Mouse (Mus musculus) retina, postnatal 7 days (tissue): ENCODE results near the gene Zfp277.

ENCODE experiments used
- DNase-seq: peaks from one replicate; pipeline ENCODE4 v3.0.0-alpha.2; 2012; ENCODE audit warnings: low read depth, low spot score

Gene Zfp277

DNA sequence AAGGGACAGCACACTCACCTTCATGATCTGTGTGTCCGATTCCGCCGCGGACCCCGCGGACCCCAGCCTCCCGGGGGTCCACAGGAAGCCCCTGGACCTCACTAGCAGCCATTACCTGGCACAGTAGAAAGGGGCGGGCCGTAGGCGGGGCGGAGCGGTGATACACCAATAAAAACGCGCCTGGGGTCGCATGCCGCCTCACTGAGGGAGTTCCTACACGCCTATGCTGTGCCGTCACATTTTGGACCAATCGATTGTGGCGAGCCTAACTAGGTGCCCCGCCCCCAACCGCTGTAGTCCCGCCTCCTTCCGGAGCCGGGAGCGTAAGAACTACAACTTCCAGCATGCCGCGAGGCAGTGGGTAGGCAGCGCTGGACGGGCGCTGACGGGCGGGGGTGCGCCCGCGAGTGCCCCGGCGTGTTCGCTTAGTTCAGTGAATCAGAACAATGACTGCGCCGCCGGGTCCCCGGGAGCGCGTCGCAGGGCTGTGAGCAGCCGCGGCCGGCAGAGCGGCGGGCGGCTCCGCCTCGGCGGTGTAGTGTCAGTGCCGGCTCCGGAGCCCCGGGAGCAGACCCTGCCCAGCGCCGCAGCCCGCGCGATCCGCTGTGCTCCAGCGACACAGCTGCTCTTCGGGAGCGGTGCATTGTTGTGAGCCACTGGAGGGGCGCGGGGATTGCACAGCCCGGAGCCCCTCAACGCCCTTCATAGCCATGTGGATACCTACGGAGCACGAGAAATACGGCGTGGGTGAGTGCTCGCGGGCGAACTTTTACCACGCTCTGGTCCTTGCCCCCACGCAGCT lies at the start of gene Zfp277, which contains the start of gene Dock4:
TSS of gene Zfp277 (minus strand) at position 255 of the 802 bp plus-strand sequence.
TSS of gene Dock4 (plus strand) at position 305 of the 802 bp plus-strand sequence.
- peak; percentile 99 for DNase-seq

DNA sequence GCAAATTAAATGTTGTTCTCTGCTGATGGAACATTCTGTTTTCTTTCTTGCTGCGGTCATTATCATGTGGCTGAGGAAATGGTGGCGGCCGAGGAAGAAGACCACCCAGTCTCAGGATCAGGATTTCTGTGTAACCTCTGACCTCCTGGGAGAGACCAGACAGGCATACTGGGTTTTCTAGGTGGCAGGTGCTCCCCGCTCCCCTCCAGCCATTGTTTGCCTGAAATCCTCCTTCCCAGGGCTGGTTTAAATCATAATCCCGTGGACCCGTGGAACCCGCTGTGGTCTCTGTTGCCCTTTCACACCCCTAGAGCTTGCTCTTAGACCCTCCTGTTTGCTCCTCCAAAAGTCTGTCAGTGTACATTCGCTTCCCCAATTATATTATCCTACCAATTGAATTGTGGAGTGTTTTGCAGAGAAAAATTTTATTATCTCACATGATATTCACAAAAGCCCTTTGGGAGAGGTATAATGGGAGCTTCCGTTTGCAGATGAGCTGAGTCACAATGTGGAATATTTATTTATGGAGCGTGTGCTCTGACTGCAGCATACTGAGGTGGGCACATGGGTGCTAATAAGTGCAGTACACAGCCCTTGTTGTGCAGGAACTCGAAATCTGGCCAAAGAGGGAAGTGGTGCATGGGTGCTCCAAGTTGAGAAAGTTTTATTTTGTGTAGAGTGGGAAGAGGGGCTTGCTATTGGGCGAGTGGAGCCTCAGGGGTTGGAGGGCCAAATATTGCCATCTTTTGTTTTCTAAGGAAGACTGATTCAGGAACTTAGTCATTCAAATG lies 40.5 kb upstream of the Zfp277 start:
- DNase-seq, result no peak

DNA sequence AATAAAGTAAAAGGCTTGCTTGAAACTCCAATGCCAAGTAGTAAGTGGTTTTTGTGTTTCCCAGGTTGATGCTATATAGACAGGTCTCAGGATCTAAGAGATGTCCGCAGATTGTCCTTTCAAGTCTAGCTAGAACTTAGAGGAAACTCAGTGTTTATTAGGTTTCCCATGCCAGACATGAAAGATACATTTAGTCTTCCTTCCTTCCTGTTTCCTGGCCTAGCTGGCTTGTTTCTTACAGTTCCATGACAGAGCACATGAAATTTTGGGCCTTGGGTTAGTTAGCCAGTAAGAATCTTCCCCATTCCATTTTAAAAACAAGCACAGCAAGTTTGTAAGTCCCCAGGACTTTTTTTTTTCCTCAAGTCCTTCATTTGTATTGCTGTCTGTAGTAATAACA lies 39.5 kb upstream of the Zfp277 start:
- no peak for DNase-seq

DNA sequence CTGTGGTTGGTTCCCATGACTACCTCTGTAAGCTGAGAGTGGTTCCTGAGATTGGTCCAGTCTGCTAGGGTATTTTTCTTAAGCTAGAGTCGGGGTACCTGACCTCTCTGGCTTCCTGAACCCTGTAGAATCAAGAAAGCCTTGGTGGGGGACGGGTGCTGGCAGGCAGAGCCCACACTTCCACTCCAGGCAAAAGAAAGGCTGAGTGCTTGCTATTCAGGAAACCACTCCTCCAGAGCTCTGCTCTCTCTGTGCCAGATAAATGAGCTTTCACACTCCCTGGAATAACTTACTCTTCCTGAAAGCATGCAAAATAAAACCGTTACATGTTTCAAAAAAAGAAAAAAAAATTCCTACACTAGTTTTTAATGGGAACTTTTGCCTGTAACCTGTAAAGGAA lies 38.5 kb upstream of the Zfp277 start:
- DNase-seq, result no peak

DNA sequence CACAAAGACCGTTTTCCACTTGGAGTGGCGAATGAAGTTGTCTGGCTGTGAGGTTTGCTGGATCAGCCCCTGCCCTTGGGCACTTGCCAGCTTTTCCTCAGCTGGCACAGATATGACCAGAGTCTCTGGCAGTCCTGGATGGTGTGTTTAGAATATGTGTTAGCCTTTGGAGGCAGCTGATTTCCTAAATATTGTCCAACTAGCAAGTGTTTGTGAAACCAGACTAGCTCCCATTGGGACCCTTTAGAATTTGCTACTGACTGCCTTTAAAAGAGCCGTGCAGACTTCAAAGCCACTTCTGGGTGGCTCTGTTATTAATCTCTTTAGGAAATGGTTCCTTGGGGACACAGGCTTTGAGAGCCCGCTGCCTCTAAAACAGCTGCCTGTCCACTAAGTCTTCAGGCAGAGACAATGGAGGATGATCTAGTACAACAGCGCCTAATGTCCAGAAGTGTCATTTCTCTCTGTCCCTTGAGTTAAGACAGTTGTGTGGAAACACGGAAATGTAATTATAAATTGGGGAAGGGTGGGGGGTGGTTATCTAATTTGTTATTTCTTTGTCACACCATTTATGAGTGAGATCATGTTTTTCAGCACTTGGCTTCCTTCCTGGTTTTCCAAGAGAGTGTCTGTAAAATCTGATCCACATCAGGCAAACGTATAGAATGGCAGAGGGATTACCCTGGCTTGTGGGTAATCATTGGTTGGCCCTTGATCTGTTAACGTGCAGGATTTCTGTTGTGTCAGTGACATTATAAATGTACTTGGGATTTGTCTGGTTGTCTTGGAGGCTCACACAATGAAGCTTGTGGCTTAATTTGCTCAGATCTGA lies 32.1 kb upstream of the Zfp277 start:
- DNase-seq, result no peak

DNA sequence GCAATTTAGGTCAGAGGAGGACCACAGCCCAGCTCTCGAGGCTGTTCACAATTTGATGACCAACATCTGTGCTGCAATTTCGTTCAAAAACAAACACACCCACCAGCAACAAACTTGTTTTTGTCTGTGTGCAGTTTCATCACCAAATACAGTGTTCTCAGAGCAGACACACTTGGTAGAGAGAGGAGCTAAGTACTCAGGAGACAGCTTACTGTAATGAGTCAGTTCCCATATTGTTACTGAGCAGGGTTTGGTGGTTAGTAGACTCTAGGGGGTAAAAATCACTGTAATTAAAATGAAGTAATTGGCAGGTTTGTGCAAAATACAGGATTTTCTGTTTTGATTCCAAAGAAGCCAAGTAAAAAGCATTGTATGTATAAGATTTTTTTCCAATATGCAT lies 28.0 kb upstream of the Zfp277 start:
- DNase-seq, result no peak

DNA sequence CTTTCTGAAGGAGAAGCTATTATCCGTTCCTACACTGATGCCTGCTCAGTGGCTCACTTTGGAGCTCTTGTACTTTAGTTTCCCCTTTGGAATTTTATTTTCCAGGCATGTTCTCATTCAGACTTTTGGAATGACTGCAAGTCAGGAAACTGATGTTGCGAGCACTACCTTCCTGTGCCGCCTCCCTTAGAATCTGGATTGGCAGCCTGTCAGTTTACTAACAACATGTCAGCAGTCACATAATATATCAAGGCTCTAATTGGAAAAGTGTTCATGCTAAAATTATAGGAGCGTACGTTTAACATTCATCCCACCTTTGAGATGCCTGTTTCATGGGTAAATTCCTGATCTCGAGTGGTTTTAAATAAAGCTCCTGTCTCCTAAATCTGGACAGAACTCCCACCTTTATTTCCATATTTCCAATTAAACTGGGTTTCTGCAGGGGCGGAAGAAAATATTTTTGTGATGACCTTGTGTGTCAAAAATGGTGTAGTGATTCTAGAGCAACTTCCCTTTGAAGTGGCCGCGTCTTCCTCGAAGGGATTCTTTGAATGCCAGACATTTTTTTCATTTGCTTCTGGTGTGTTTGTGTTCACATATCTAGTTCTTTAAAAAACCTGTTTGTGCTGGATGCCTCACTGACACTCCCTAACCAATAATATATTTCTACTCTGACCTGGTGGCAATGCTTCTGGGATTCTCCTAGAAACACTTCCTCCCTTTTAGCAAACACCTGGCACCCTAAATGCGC lies 26.1 kb upstream of the Zfp277 start:
- DNase-seq, result no peak

DNA sequence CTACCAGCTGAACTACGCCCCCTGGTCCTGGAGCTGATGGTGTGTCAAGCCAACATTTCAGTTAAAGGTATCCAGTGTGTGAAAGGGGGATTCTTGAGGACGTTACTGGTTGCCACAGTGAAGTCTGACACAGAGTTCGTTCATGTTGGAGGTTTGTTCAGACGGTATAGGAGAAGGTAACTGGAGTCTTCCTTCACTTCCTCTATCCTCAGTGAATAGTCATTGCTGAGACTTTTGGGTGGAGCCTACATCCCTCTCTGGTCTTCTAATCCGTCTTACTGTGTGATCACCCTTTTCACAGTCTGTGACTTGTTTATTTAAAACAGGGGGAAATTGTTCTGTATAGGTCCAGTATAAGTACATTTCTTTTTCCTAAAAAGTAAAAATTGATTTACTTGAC lies 23.3 kb upstream of the Zfp277 start:
- no peak for DNase-seq

DNA sequence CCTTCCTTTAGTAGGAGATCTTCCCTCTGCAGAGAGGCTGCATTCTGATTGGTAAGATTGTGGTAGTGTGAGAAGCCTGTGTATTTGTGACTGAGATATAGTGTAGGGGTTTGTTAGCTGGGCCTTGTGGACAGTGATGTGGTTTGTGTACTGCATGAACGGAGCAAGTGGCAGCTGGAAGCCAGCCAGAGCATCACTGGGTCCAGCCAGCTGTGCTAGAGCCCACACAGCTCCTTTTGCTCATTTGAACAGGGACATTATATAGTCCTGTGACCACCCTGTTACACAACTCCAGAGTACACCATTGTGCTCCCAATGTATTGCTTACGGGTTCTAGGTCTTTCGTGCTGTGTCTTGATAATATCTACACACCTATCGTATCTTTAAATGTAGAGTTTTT lies 22.5 kb upstream of the Zfp277 start:
- DNase-seq, result no peak

DNA sequence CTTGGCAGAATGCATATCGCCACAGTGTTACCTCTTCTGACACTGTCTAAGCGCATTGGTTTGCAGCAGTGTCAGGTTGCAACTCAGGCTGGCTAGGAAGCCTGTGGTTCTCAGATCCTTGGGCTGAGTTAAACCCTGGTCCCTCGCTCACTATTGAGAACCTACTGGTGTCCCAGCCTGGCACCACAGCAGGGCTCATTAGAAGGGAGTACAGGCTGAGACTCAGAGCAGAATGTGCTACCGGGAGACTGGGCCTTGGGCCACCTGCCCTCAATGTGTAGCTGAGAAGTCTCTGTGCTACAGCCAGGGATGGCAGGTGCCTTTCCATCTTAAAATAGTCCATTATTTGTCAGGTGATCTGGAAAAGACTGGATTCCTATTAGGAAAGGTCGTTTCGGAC lies 18.6 kb upstream of the Zfp277 start:
- no peak for DNase-seq

DNA sequence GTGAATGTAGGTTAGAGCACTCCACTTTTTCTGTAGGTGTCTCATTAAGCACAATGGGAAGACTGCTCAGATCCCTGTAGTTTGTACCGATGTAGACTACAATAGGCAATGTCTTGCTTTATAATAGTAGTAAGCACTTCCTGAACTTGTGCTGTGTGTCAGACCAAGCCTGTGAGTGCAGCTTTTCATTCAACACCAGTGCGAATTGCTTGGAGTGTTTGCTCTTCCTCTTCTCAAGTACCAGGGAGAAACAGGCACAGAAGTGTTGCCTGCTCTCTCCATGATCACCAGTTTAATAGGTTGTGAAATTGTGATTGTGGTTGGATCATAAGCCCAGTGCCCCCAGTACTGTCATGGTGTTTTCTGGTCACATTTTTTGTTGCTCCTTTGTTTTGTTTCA lies 18.1 kb upstream of the Zfp277 start:
- DNase-seq, result no peak

DNA sequence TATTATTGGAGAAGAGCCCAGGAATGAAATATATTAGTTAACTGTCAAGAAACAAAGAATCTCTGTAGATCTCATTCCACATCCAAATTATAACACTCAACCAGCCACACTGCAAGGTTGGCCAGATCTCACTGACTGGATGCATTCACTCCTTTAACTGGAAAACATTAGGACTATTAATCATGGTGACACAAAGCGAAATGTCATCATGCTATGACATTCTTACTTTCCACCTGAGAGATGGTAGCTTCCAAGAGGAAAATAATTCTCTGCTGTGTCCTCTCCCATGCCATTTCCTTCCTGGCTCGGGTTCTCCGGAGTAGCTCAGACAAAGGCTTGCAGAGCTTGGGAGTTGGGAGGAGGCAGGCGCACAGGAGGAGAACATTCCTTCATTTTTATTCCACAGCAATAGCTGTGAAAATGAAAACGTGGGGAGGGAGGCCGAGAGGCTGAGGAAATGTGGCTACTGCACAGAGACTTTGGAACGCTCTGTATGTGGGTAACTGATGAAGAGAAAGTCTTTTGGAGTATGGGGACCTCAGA lies 17.1 kb upstream of the Zfp277 start:
- DNase-seq, result no peak

DNA sequence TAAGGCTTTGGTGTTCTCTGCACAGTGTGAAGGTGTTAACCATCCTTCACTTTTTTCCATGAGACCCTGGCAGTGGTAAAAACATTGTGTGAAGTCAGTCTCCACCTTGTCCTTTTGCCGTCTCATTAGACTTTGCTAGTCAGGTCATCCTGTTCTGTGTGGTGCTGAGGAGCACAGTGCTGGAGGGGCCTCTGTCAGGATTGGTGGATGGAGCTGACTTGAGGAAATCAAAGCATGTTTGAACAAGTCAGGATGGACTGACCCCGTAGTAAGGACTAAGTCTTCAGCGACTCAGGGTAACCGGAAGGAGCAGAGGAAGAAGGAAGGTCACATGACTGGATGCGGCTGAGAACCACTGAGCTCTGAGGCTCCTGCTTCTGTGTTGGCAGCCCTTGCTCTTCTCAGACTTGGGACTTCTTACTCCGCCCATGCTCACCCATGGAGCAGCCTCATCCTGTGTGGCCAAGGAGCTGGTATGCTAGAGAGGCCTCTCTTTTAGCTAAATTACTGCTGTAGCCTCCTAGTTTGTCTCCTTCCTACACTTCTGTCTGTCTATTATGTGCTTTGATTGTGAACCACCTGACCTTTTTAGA lies 14.1 kb upstream of the Zfp277 start:
- DNase-seq, result no peak

DNA sequence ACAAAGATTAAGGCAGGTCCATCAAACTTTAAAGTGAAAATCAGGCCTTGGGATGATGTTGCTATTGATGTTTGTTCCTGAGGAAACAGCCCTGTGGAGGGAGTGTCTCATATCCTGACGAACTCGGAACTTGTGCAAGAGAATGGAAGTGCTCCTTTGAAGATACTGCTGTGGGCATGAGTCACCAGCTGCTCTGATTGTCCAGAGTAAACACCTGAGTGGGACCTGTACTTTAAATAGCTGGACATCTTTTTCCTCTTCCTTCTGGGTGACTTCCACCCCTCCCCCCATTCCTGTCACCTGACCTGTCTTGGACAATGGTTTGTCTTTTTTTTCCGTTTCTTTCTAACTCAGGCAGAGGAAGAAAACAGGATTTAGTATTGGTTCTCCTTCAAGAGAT lies 13.3 kb upstream of the Zfp277 start:
- no peak for DNase-seq

DNA sequence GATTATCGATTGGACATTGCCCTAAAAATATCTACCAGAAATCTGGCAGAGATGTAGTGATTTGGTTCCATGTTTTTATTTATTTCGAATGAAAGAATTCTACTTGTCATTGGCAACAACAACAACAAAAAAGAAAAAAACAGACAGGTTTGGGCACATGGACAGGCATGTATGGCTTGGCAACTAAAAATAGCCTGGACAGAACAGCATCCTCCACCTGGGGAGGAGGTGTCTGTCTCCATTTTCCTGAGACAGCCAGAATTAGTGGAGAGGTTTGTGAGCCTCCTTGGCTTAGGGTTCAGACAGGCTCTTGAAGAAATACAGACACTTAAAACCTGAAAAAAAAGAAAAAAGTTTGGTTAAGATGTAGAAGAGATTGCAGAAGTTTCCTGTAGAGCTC lies 10.8 kb upstream of the Zfp277 start:
- DNase-seq, result no peak

DNA sequence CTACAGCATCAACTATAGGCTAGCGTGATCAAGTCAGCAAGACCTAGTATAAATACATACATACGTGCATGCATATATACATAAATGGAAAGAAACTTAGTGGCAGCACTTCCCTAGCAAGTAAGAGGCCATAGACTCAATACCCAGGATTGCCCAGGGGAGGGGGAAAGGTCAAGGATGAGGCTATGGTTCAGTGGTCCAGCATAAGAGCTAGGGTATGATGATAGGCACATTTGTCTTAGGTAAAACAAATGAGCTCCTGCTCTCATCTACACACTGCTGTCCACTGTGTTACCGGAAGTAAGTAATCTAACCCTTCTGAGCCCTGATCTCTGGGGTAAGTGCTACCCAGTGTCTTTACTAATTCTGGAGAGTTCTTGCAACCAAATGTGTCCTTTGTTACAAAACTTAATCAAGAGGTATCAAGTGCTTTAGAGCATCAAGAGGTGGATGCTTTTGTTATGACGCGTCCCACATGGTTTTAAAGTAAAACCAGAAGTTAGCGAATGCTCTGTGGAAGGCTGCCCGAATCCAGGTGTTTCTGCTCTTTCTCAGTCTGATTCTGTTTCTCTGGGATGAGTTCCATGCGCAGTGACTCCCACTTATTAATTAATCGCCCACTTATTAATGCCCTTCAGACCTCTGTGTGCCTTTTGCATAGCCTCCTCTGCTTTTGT lies 3.6 kb upstream of the Zfp277 start:
- DNase-seq, result no peak

DNA sequence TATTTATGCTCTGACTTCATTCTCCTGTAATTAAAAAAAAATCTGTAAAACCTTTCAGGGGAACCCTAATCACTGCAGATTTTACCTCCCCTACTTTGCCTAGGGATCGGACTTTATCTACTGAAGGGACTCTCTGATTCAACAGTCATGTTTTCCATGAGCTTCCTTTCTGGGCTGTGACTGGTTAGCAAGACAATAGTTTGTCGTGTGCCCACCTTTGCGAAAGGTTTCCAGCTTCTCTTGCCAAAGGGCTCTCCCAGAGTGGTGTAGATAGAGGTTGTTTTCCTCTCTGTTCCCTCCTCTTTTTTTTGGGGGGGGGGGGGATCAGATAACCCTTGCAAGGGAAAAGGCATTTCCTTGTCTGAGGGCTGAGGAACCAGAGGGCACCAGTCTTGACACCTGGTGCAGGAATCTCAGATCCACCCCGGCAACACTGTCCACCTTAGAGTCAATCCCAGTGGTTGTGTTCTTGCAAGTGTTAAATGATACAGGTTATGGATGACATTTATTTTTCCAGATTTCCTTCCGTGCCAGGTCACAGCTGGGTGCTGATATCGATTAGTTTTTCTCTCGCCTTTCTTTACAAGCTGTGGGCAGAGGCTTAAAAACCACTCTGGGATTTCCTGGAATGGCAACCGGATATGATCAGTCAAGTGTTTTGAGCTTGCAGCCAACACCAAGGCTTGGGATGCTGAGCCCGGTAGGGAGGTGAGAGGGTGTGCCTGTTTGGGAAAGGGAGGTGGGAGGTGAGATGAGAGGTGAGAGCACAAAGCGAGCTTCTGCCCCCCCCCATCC lies 2.1 kb upstream of the Zfp277 start:
- no peak for DNase-seq

DNA sequence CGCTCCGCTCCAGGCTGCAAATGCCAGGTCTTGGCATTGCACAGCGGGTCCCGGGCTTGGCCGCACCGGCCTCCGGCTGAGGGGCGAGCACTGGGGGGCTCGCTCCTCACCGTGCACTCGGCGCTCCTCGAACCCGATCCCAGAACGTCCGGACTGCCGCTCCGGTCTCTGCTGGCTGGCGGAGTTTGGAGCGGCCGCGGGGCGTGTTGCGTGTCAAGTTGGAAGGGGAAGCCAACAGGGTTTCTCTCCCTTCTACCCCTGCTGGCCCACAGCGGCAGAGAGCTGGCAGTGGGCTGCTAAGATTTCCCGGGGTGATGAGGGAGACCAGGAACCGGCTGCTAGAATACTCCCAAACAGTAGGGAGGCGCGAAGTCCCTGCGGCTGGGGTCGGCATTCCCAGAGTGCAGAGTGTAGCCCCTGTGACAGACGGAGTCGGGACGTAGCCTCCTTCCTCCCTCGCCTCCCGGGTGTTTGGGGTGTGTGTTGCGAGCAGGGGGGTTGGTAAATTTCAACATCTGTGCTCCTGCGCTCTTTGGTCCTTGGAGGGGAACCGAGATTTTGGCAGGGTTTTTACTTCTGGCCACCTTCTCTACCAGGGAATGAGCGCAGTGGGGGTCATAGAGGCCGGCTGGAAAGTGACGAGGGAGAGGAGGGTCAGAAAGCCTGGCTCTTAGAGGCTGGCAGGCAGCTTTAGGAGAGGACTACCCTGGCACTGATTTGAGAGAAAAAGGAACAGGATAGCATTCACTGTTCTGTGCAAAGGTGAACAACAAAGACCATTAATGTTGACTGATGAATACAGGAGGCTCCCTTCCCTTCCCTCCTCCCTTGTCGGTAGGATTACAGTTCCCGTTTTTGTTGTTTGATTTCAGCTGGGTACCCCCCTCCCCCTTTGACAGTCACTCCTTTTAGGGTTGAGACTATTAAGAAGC lies 1.0 kb upstream of the Zfp277 start:
- peak; percentile 17 for DNase-seq
